Mouse (Mus musculus) midbrain, embryonic 13.5 days (tissue): ENCODE results near the gene Uqcr11. TPM values are rescaled to one million over a fixed set of nuclear protein-coding genes. Genes with fewer than 3 reads are reported as not detected.

Experiments
- ATAC-seq: fragments of 200-750 bp; cut with Nextera tagmentation; 2 replicates; pipeline ENCODE4 v1.8.0; 2017; ENCODE audit warnings: mild to moderate bottlenecking, moderate TSS enrichment, moderate library complexity
- H3K27ac ChIP-seq: fragments of 300-500 bp; sonication (generic); 2 replicates; pipeline ENCODE4 v1.5.1; 2015; ENCODE audit warnings: inconsistent platforms, mild to moderate bottlenecking, moderate library complexity
- H3K27me3 ChIP-seq: fragments of 300-500 bp; sonication (generic); 2 replicates; pipeline ENCODE4 v1.6.1; 2015; ENCODE audit warnings: mild to moderate bottlenecking, inconsistent platforms
- H3K36me3 ChIP-seq: fragments of 300-500 bp; sonication (generic); 2 replicates; pipeline ENCODE4 v1.6.1; 2015; ENCODE audit warnings: mild to moderate bottlenecking, inconsistent platforms
- H3K4me1 ChIP-seq: fragments of 300-500 bp; sonication (generic); replicated peaks from 2 replicates; pipeline ENCODE4 v1.6.1; 2015; ENCODE audit warnings: inconsistent platforms
- H3K4me2 ChIP-seq: fragments of 300-500 bp; sonication (generic); replicated peaks from 2 replicates; pipeline ENCODE4 v1.6.1; 2015; ENCODE audit warnings: moderate library complexity, mild to moderate bottlenecking, inconsistent platforms
- H3K4me3 ChIP-seq: fragments of 300-500 bp; sonication (generic); replicated peaks from 2 replicates; pipeline ENCODE4 v1.5.1; 2015; ENCODE audit warnings: mild to moderate bottlenecking, inconsistent platforms
- H3K9ac ChIP-seq: fragments of 300-500 bp; sonication (generic); replicated peaks from 2 replicates; pipeline ENCODE4 v1.6.1; 2015; ENCODE audit warnings: mild to moderate bottlenecking, inconsistent platforms
- H3K9me3 ChIP-seq: fragments of 300-500 bp; sonication (generic); 2 replicates; pipeline ENCODE4 v1.6.1; 2016; ENCODE audit warnings: mild to moderate bottlenecking, inconsistent platforms
- WGBS: fragments of 180-500 bp; shearing (Covaris S2); methylation state at CpG from one replicate; pipeline ENCODE4 v1.1.7; 2015; 5-methylcytosine and 5-hydroxymethylcytosine counted together
- polyA plus RNA-seq: library from polyadenylated mRNA; unstranded; fragments of >200 nt; fragmentation: Nextera tagmentation; extraction: Ambion mirVana; gene quantifications from 2 replicates; pipeline ENCODE4 v1.2.1, GENCODE M21; 2015

Uqcr11 gene
- 518 and 572 TPM in 2 replicates for polyA plus RNA-seq

DNA sequence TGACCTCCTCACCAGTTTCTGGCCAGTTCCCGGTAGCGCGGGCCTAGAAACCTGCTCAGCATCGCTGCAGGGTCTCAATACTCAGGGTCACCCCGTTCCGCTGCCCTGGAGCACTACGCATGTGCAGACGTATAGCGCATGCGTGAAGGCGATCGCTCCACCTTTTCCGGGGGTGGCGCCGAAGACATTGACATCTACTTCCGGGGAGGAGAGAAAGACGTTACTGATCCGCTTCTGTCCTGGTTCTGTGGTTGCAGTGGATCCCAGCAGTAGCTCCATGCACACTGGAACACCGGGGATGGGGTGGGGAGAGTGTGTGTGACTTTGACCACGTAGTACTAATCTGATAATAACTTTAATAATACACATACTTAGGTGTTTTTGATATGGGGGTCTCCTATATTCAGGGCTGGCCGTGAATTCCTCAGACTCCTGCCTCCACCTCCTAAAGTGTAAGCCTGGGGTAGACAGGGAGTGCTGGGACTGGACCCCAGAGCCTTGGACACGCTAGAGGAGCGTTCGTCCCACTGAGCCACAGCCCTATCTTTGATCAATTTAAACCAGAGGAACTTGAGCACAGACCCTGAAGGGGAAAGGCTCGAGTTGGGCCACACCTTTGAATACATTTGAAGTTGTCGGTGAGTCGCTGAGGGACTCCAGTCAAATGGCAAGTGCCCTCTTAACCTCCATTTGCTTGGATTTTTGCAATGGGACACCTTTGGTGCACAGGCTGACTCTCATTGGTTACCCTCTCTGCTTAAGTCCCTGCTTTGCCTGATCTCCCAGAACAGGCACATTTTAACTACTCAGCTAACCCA is at the start of gene Uqcr11:
TSS of gene Uqcr11 (minus strand) at position 147 of the 818 bp plus-strand sequence.
- 0 out of 2 replicates have a peak, but pooled peaks cover 4% of the 10 kb centered on the region for H3K9me3 ChIP-seq
- H3K36me3 ChIP-seq = peaks cover 60% of the 10 kb centered on the region
- peak within 1 kb of the TSS; percentile 83 for H3K4me3 ChIP-seq
- WGBS = 2% methylated on average over 27 of the region's 27 CpGs
- peak; percentile 77 for ATAC-seq
- peak within 1 kb of the TSS; percentile 87 for H3K27ac ChIP-seq
- peak within 1 kb of the TSS; percentile 90 for H3K9ac ChIP-seq
- peak within 1 kb of the TSS; percentile 93 for H3K4me2 ChIP-seq
- H3K27me3 ChIP-seq = no peaks in the 10 kb centered on the region
- peaks cover 29% of the 10 kb centered on the region for H3K4me1 ChIP-seq

DNA sequence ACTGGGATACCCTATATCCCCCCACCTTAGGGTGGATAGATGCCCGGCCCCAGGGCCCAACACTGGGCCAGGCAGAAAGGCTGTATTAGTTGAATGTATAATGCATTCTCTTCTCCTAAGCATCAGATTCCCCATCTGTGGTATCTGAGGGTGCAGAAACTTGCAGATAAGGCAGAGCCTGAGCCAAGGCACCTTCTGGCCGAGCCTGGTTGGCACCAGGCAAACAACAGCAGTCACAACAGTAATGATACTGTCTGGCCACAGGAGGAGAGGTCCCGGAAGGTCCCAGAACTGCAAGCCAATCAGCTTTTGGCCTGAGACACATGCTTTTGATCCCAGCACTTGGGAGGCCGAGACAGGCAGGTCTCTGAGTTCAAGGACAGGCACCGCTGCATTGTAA is 49.1 kb upstream of the Uqcr11 start:
- WGBS = 89% methylated on average over 5 of the region's 5 CpGs
- no peaks in the 10 kb centered on the region for H3K9me3 ChIP-seq
- H3K4me3 ChIP-seq = no peak overlapping the region
- H3K27me3 ChIP-seq = peaks cover 10% of the 10 kb centered on the region; the same call in 1 of the 2 replicates
- no peak for ATAC-seq
- H3K36me3 ChIP-seq = no peaks in the 10 kb centered on the region
- no peak overlapping the region for H3K4me2 ChIP-seq
- H3K4me1 ChIP-seq = no peaks in the 10 kb centered on the region
- no peak overlapping the region for H3K27ac ChIP-seq
- no peak overlapping the region for H3K9ac ChIP-seq

DNA sequence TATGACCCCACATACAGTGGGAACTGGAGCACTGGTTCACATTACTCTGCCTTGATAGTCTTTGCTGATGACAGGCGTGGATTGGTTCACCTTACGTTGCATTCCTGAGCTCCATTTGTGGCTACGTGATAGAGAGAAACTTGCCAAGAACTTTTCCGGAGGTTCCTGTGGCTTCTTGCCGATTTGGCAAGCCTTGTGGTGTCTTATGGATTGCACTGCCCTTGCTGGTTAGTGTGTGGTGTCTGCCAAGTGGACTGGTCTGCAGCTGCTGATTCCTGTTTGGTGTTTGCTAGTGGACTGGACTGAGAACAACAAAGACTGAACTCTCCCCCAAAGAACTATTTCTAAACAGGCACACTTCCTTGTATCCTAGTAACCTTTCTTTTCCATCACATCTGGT is 48.2 kb upstream of the Uqcr11 start:
- 83% methylated on average over 5 of the region's 5 CpGs for WGBS

DNA sequence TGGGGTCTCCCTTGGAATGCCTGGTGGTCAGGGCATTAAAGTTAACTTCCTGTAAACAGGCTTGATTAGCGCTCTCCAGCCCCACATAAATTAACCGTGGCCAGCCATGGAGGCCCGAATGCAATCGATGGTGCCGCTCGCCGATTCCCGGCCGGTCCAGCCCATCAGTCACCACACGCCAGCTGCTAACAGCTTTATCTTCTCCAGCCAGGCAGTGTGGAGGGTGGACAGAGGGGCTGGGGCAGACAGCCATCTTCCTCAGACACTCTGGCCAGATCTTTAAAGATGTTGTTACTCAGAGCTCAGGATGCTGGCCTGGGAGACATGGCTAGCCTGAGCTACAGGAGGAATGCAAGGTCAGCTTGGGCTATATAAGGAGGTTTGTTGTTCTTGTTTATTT is 47.0 kb upstream of the Uqcr11 start:
- 78% methylated on average over 10 of the region's 10 CpGs for WGBS
- H3K4me1 ChIP-seq = no peaks in the 10 kb centered on the region

More for the DNA sequence above, 48.2 kb upstream of the Uqcr11 start:
- no peak overlapping the region for H3K4me2 ChIP-seq
- H3K4me3 ChIP-seq = no peak overlapping the region
- no peak overlapping the region for H3K9ac ChIP-seq
- peaks cover 12% of the 10 kb centered on the region; the same call in 1 of the 2 replicates for H3K27me3 ChIP-seq
- no peaks in the 10 kb centered on the region for H3K4me1 ChIP-seq
- no peaks in the 10 kb centered on the region for H3K36me3 ChIP-seq
- no peak for ATAC-seq
- H3K27ac ChIP-seq = no peak overlapping the region
- H3K9me3 ChIP-seq = no peaks in the 10 kb centered on the region

GRCm38 (mm10) chr10:80450599-80450998 is 44.0 kb upstream of the Uqcr11 start:
- Histone ChIP-seq H3K9me3 (no peaks in the 10 kb centered on the region), H3K9ac (no peak overlapping the region), H3K4me2 (no peak overlapping the region), H3K4me3 (no peak overlapping the region), H3K4me1 (peaks cover 4% of the 10 kb centered on the region), H3K27ac (no peak overlapping the region), H3K36me3 (no peaks in the 10 kb centered on the region), H3K27me3 (peaks cover 27% of the 10 kb centered on the region)
- 6% methylated on average over 6 of the region's 6 CpGs for WGBS
- ATAC-seq = no peak

More for the DNA sequence above, 47.0 kb upstream of the Uqcr11 start:
- Histone ChIP-seq H3K4me2 (no peak overlapping the region), H3K27ac (no peak overlapping the region), H3K4me3 (no peak overlapping the region), H3K36me3 (no peaks in the 10 kb centered on the region), H3K9ac (no peak overlapping the region), H3K27me3 (peaks cover 15% of the 10 kb centered on the region; the same call in 1 of the 2 replicates), H3K9me3 (no peaks in the 10 kb centered on the region)
- no peak for ATAC-seq

- no peak overlapping the region for H3K9ac ChIP-seq
- peaks cover 37% of the 10 kb centered on the region for H3K27me3 ChIP-seq
- no peak overlapping the region for H3K4me3 ChIP-seq
- no peaks in the 10 kb centered on the region for H3K9me3 ChIP-seq
- peak overlapping the region; percentile 37 for H3K4me2 ChIP-seq
- no peak overlapping the region for H3K27ac ChIP-seq
- H3K36me3 ChIP-seq = no peaks in the 10 kb centered on the region
- peak; percentile 85 for ATAC-seq
- peaks cover 7% of the 10 kb centered on the region for H3K4me1 ChIP-seq
- whole genome bisulfite sequencing = 7% methylated on average over 26 of the region's 26 CpGs
Observed at GRCm38 (mm10) chr10:80445898-80446601, 39.4 kb upstream of the Uqcr11 start.

DNA sequence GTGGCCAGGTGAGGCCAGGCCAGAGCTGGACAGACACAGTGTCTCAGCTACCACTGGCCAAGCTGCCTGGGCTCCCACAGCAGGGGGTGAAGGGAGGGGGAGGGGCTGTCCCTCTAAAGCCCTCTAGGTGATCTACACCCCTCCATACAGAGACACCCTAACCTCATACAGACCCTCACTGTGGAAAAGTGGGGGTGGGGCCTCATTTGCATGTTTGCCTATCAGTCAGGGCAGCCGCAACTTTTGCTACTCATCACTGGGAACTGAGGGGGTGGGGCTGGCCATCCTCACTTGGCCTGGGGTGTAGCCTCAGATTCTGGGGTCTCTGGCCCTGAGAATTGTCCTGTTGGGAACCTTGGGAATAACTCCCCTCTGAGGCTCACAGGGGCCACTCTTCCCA is 38.4 kb upstream of the Uqcr11 start:
- peaks cover 7% of the 10 kb centered on the region for H3K4me1 ChIP-seq
- H3K27ac ChIP-seq = no peak overlapping the region
- peak overlapping the region; percentile 36; the same call in 1 of the 2 replicates for H3K9ac ChIP-seq
- H3K36me3 ChIP-seq = no peaks in the 10 kb centered on the region
- ATAC-seq = no peak
- H3K9me3 ChIP-seq = no peaks in the 10 kb centered on the region
- peaks cover 34% of the 10 kb centered on the region for H3K27me3 ChIP-seq
- no peak overlapping the region for H3K4me2 ChIP-seq
- 50% methylated on average over 1 of the region's 1 CpGs for WGBS
- no peak overlapping the region for H3K4me3 ChIP-seq

- Histone ChIP-seq H3K9me3 (no peaks in the 10 kb centered on the region), H3K36me3 (no peaks in the 10 kb centered on the region), H3K27ac (no peak overlapping the region), H3K9ac (peak overlapping the region; percentile 36), H3K4me2 (no peak overlapping the region), H3K27me3 (peaks cover 34% of the 10 kb centered on the region), H3K4me3 (no peak overlapping the region), H3K4me1 (peaks cover 7% of the 10 kb centered on the region)
- ATAC-seq = no peak
- 41% methylated on average over 5 of the region's 5 CpGs for WGBS
Observed at GRCm38 (mm10) chr10:80444339-80445045, 37.9 kb upstream of the Uqcr11 start.

- ATAC-seq = no peak
- H3K4me2 ChIP-seq = no peak overlapping the region
- H3K27ac ChIP-seq = no peak overlapping the region
- peaks cover 7% of the 10 kb centered on the region for H3K4me1 ChIP-seq
- WGBS = 80% methylated on average over 8 of the region's 8 CpGs
- H3K27me3 ChIP-seq = peaks cover 30% of the 10 kb centered on the region
- H3K9ac ChIP-seq = peak overlapping the region; percentile 36; the same call in 1 of the 2 replicates
- H3K9me3 ChIP-seq = no peaks in the 10 kb centered on the region
- no peak overlapping the region for H3K4me3 ChIP-seq
- H3K36me3 ChIP-seq = no peaks in the 10 kb centered on the region
Observed at GRCm38 (mm10) chr10:80443575-80444278, 37.1 kb upstream of the Uqcr11 start.

- WGBS = 57% methylated on average over 2 of the region's 2 CpGs
- ATAC-seq = no peak
Observed at GRCm38 (mm10) chr10:80442989-80443388, 36.4 kb upstream of the Uqcr11 start.

DNA sequence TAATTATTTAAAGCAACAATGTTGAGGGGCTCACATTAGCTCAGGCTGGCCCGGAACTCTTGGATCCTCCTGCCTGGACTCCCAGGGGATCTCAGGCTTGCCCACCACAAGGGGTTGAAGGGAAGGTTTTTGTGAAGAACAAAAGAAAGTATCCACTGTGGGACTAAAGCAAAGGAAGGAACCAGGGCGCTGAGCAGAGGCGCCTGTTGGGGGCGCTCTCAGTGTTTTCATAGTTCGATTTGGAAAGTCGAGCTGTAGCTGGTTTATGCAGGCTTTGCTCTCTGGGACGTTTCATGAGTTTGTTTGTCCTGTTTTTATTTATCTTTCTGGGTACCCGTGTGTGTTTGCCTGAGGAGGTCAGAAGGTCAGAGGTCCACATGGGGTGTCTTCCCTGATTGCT is 35.0 kb upstream of the Uqcr11 start:
- ATAC-seq = no peak
- Histone ChIP-seq H3K9ac (no peak overlapping the region), H3K4me1 (peaks cover 7% of the 10 kb centered on the region), H3K4me2 (no peak overlapping the region), H3K27me3 (peaks cover 33% of the 10 kb centered on the region), H3K36me3 (no peaks in the 10 kb centered on the region), H3K4me3 (no peak overlapping the region), H3K27ac (no peak overlapping the region), H3K9me3 (no peaks in the 10 kb centered on the region)
- 57% methylated on average over 8 of the region's 8 CpGs for WGBS

More at GRCm38 (mm10) chr10:80442989-80443388, 36.4 kb upstream of the Uqcr11 start:
- H3K9me3 ChIP-seq = no peaks in the 10 kb centered on the region
- peaks cover 7% of the 10 kb centered on the region for H3K4me1 ChIP-seq
- peaks cover 30% of the 10 kb centered on the region for H3K27me3 ChIP-seq
- H3K9ac ChIP-seq = no peak overlapping the region
- no peak overlapping the region for H3K4me3 ChIP-seq
- H3K4me2 ChIP-seq = no peak overlapping the region
- no peak overlapping the region for H3K27ac ChIP-seq
- no peaks in the 10 kb centered on the region for H3K36me3 ChIP-seq
